Mouse (Mus musculus): ENCODE measurements around the gene Gm21454. TPM values are rescaled to one million over a fixed set of nuclear protein-coding genes. Genes with fewer than 3 reads are reported as not detected.

Gene Gm21454
- polyA plus RNA-seq (2012; rRNA removed): not detected in 2 replicates

DNA sequence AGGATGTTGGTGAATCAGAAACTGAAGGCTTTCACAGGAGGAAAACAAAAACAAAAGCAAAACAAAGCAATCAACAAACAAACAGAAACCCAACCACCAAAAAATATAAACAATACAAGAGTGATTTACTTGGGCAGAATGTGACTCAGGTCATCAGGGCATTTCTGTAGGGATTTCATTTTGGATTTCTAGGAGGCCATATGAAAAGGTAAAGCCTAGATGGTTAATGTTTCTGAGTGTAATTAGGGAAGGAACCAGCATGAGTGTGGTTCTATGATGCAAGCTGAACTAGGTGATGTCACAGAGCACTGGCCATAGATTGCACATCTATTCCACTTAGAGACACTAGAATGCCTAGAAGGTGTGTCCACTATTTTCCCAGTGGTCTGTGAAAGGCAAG lies at the start of gene Gm21454, which contains the start of gene Gm21440:
Gene Gm21454, plus strand, starts transcription at position 352 of the 400 bp plus-strand sequence.
Gene Gm21440, plus strand, starts transcription at position 301 of the 400 bp plus-strand sequence.

GRCm38 (mm10) chrY:13223828-13224227 lies 28.4 kb upstream of the Gm21454 start, which contains the start of gene Gm21828:
TSS of gene Gm21828 (minus strand) at chrY:13223928.

DNA sequence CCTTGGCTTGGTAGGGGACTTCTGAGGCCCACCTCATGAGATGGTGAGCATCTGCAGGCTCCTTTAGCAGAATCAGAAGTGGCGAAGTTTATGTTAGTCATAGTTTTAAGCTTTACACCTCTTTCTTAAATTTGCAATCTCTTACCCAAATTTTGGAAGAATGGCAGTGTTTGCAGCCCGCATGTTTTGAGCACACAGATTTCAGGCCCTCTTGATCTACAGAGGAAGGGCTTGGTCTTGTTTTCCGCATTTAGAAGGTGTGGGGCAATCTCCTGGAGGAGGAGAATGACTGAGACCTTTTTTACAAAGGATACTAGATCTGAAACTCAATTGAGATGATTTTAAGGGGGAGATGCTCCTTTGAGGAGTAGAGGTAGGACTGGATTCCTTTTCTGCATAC lies 96.7 kb downstream of the Gm21454 start, which contains the start of gene Gm21725:
Gene Gm21725, minus strand, starts transcription at position 101 of the 400 bp plus-strand sequence.

Other genes with a start within 250 kb of the Gm21454 start
- not detected in 2 replicates for gene Gm20807, start 209.6 kb upstream of the Gm21454 start, polyA plus RNA-seq (2012; rRNA removed)
- gene Gm21891, start 119.0 kb upstream of the Gm21454 start, polyA plus RNA-seq (2012; rRNA removed): not detected in 2 replicates
- gene Gm21425, start 90.5 kb upstream of the Gm21454 start, polyA plus RNA-seq (2012; rRNA removed): not detected in 2 replicates
- gene Gm21828, start 28.5 kb upstream of the Gm21454 start, polyA plus RNA-seq (2012; rRNA removed): not detected in 2 replicates
- gene Gm21440, start 51 bp upstream of the Gm21454 start, polyA plus RNA-seq (2012; rRNA removed): not detected in 2 replicates
- gene Gm21725, start 96.6 kb downstream of the Gm21454 start, polyA plus RNA-seq (2012; rRNA removed): not detected in 2 replicates
- gene Gm21866, start 213.1 kb downstream of the Gm21454 start, polyA plus RNA-seq (2012; rRNA removed): not detected in 2 replicates
- gene Gm20773, start 241.6 kb downstream of the Gm21454 start, polyA plus RNA-seq (2012; rRNA removed): not detected in 2 replicates